In the genomic region with DNA sequence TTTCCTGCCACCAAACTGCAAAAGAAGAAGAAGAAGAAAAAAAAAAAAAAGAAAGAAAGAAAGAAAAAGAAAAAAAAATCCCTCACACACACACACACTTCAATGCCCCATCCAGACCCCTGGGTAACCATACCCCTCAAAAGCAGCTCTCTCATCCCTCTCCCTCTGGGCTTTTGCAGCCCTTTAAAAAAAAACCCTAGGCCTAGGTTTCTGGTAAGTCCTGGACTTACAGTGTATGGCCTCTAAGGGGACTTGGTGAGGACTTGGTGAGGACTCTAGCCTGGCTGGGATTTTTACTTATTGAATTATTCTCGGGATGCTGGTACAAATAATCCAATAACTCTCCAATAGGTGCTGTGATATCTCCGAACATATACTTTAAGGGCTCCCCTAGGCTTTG, we compare ENCODE assay signal across 8 mouse cellular contexts. TPM values are rescaled to one million over a fixed set of nuclear protein-coding genes. Genes with fewer than 3 reads are reported as not detected.
DNase-seq lines count a peak whose midpoint lies in the region; ATAC-seq and TF ChIP-seq lines count a peak whose summit lies in the region.

No protein-coding gene starts in this region.

- no peaks in the 10 kb centered on the region for H3K36me3 ChIP-seq in kidney, postnatal 0 days (ENCODE audit: insufficient read depth, low read length)
- H3K36me3 ChIP-seq in forebrain, embryonic 11.5 days (ENCODE audit: control insufficient read depth, insufficient read depth, low read length): no peaks in the 10 kb centered on the region
- no peaks in the 10 kb centered on the region for H3K36me3 ChIP-seq in limb, embryonic 12.5 days
- H3K36me3 ChIP-seq in neural tube, embryonic 15.5 days: no peaks in the 10 kb centered on the region

- no peak for DNase-seq in kidney, postnatal 0 days (ENCODE audit: low spot score)
- no peak for DNase-seq in kidney, adult 18-20 months
- DNase-seq in forebrain, embryonic 11.5 days (ENCODE audit: low spot score): no peak
- no peak for DNase-seq in spleen, adult 12 weeks (ENCODE audit: low spot score)
- no peak for DNase-seq in layer of hippocampus, postnatal 10 days (ENCODE audit: low spot score in 2 of 2)

- no peaks in the 10 kb centered on the region for H3K9me3 ChIP-seq in kidney, postnatal 0 days (replicated peaks; ENCODE audit: low read length)
- H3K9me3 ChIP-seq in forebrain, embryonic 11.5 days (ENCODE audit: control insufficient read depth, low read length): no peaks in the 10 kb centered on the region
- no peaks in the 10 kb centered on the region for H3K9me3 ChIP-seq in limb, embryonic 12.5 days
- no peaks in the 10 kb centered on the region for H3K9me3 ChIP-seq in neural tube, embryonic 15.5 days (replicated peaks)

- peak overlapping the region; percentile 56; the same call in 1 of the 2 replicates for H3K4me2 ChIP-seq in kidney, postnatal 0 days (ENCODE audit: low read length)
- H3K4me2 ChIP-seq in forebrain, embryonic 11.5 days (ENCODE audit: low read depth, low read length, severe bottlenecking): peak overlapping the region; percentile 49; the same call in 1 of the 2 replicates
- peak overlapping the region; percentile 52; the same call in 1 of the 2 replicates for H3K4me2 ChIP-seq in limb, embryonic 12.5 days
- peak overlapping the region; percentile 61 for H3K4me2 ChIP-seq in neural tube, embryonic 15.5 days

- no peak overlapping the region for H3K27ac ChIP-seq in kidney, postnatal 0 days
- no peak overlapping the region for H3K27ac ChIP-seq in forebrain, embryonic 11.5 days (ENCODE audit: low read depth, low read length)
- no peak overlapping the region for H3K27ac ChIP-seq in limb, embryonic 12.5 days
- H3K27ac ChIP-seq in neural tube, embryonic 15.5 days (replicated peaks): no peak overlapping the region

- H3K9ac ChIP-seq in kidney, postnatal 0 days (ENCODE audit: low read depth, low read length): no peak overlapping the region
- H3K9ac ChIP-seq in forebrain, embryonic 11.5 days (ENCODE audit: low read length): peak overlapping the region; percentile 55
- no peak overlapping the region for H3K9ac ChIP-seq in limb, embryonic 12.5 days (replicated peaks)
- H3K9ac ChIP-seq in neural tube, embryonic 15.5 days (replicated peaks): 0 out of 2 replicates have a peak overlapping the region, but pooled peaks have one; percentile 28

- no peak for ATAC-seq in kidney, postnatal 0 days (replicated peaks; ENCODE audit: low FRiP score, low read depth)
- no peak for ATAC-seq in forebrain, embryonic 11.5 days (replicated peaks; ENCODE audit: low FRiP score)
- ATAC-seq in limb, embryonic 12.5 days (ENCODE audit: insufficient number of reproducible peaks, insufficient read depth, low FRiP score, low TSS enrichment, low read depth): no peak
- ATAC-seq in neural tube, embryonic 15.5 days (ENCODE audit: low FRiP score): no peak
- ATAC-seq in erythroid progenitor cell, adult 5-6 weeks (replicated peaks; ENCODE audit: low FRiP score, poor library complexity, severe bottlenecking): no peak

- no peak for TF ChIP-seq CTCF in kidney, postnatal 0 days (IDR thresholded peaks at IDR 0.05; ENCODE audit: low read depth)

- no peak overlapping the region for H3K4me3 ChIP-seq in kidney, postnatal 0 days (replicated peaks; ENCODE audit: low read depth, low read length)
- H3K4me3 ChIP-seq in forebrain, embryonic 11.5 days (ENCODE audit: low read depth, low read length): no peak overlapping the region
- H3K4me3 ChIP-seq in limb, embryonic 12.5 days (replicated peaks): no peak overlapping the region
- peak overlapping the region; percentile 39 for H3K4me3 ChIP-seq in neural tube, embryonic 15.5 days (replicated peaks)

- no peaks in the 10 kb centered on the region for H3K4me1 ChIP-seq in kidney, postnatal 0 days (replicated peaks; ENCODE audit: insufficient read depth, low read length)
- no peaks in the 10 kb centered on the region for H3K4me1 ChIP-seq in forebrain, embryonic 11.5 days (replicated peaks; ENCODE audit: control insufficient read depth, insufficient read depth, low read length)
- no peaks in the 10 kb centered on the region for H3K4me1 ChIP-seq in limb, embryonic 12.5 days (replicated peaks)
- H3K4me1 ChIP-seq in neural tube, embryonic 15.5 days: no peaks in the 10 kb centered on the region; the same call in 1 of the 2 replicates

- WGBS in kidney, postnatal 0 days: 78% methylated on average over 2 of the region's 2 CpGs
- WGBS in forebrain, embryonic 11.5 days: 74% methylated on average over 2 of the region's 2 CpGs
- 77% methylated on average over 2 of the region's 2 CpGs for WGBS in limb, embryonic 12.5 days
- 75% methylated on average over 2 of the region's 2 CpGs for WGBS in neural tube, embryonic 15.5 days

- H3K27me3 ChIP-seq in kidney, postnatal 0 days (ENCODE audit: insufficient read depth, low read length): no peaks in the 10 kb centered on the region
- no peaks in the 10 kb centered on the region; the same call in 1 of the 2 replicates for H3K27me3 ChIP-seq in forebrain, embryonic 11.5 days (ENCODE audit: control insufficient read depth, insufficient read depth, low read length)
- peaks cover 27% of the 10 kb centered on the region for H3K27me3 ChIP-seq in limb, embryonic 12.5 days
- peaks cover 8% of the 10 kb centered on the region; the same call in 1 of the 2 replicates for H3K27me3 ChIP-seq in neural tube, embryonic 15.5 days (replicated peaks)

RNA-seq across cellular contexts. Expression of gene Spin4, which starts 35.6 kb away (rescaled TPM):
- polyA plus RNA-seq in kidney, postnatal 0 days (2015; fragmentation: Nextera tagmentation; extraction: Ambion mirVana): 7.5 and 7.8 TPM in 2 replicates
- polyA plus RNA-seq in forebrain, embryonic 11.5 days (2014; fragmentation: Nextera tagmentation; extraction: Ambion mirVana): 8.9 and 11.4 TPM in 2 replicates
- polyA plus RNA-seq in limb, embryonic 12.5 days (2016; fragmentation: Nextera tagmentation; extraction: Ambion mirVana): 10.5 and 10.7 TPM in 2 replicates
- 3.3 and 3.7 TPM in 2 replicates for polyA plus RNA-seq in neural tube, embryonic 15.5 days (2015; fragmentation: Nextera tagmentation; extraction: Ambion mirVana)
- 1 to 10 TPM; 1.1 to 1.4 TPM for total RNA-seq in layer of hippocampus, postnatal 10 days (2021)
- not detected in 2 replicates for total RNA-seq in erythroid progenitor cell, adult 5-6 weeks (2015; ENCODE audit: low replicate concordance)
- total RNA-seq in erythroid progenitor cell, adult 5-6 weeks (2017; ENCODE audit: low replicate concordance): 0.13 TPM in 1 of 2 replicates, not detected in the other

Comparison
In these comparisons a context has a peak if more than half of its experiments do, and no peak if none do; other contexts are left out.
1. H3K9ac ChIP-seq: peak in forebrain, embryonic 11.5 days (single experiment) and neural tube, embryonic 15.5 days (single experiment); none in kidney, postnatal 0 days (single experiment) and limb, embryonic 12.5 days (single experiment).
2. Peak in every context shown above with its lines, with median percentiles within 50 percentile points of each other: H3K4me2 ChIP-seq.